Mouse (Mus musculus): Measurements from ENCODE around the gene Armc2. TPM values are rescaled to one million over a fixed set of nuclear protein-coding genes. Genes with fewer than 3 reads are reported as not detected.
A peak's percentile ranks its signal among the peaks of the same experiment; 100 is the strongest.

Armc2 gene
- 3.6 and 3.8 TPM in 2 replicates for polyA plus RNA-seq (2015; fragmentation: Nextera tagmentation; extraction: Ambion mirVana)

GRCm38 (mm10) chr10:42018016-42018949 lies at the start of gene Armc2:
Gene Armc2 (minus strand): TSS chr10:42018442.
- Histone ChIP-seq H3K4me2 (peak within 1 kb of the TSS; percentile 56), H3K36me3 (no peaks in the 10 kb centered on the region), H3K27me3 (0 out of 2 replicates have a peak, but pooled peaks cover 7% of the 10 kb centered on the region), H3K9me3 (no peaks in the 10 kb centered on the region), H3K9ac (peak within 1 kb of the TSS; percentile 17), H3K4me3 (peak within 1 kb of the TSS; percentile 53), H3K4me1 (peaks cover 7% of the 10 kb centered on the region), H3K27ac (0 out of 2 replicates have a peak within 1 kb of the TSS, but pooled peaks have one; percentile 38)
- ATAC-seq (ENCODE audit: insufficient number of reproducible peaks, low FRiP score, low TSS enrichment, low read depth), result peak; percentile 91
- 2% methylated on average over 58 of the region's 58 CpGs for WGBS

GRCm38 (mm10) chr10:42064446-42064845 lies 46.2 kb upstream of the Armc2 start:
- Histone ChIP-seq H3K9me3 (no peaks in the 10 kb centered on the region), H3K4me3 (no peak overlapping the region), H3K27me3 (no peaks in the 10 kb centered on the region), H3K27ac (no peak overlapping the region), H3K4me2 (no peak overlapping the region), H3K36me3 (no peaks in the 10 kb centered on the region), H3K9ac (no peak overlapping the region), H3K4me1 (no peaks in the 10 kb centered on the region)
- no peak for ATAC-seq (ENCODE audit: insufficient number of reproducible peaks, low FRiP score, low TSS enrichment, low read depth)
- WGBS, result 39% methylated on average over 5 of the region's 5 CpGs

- Histone ChIP-seq H3K4me2 (no peak overlapping the region), H3K4me3 (no peak overlapping the region), H3K4me1 (peaks cover 20% of the 10 kb centered on the region), H3K36me3 (no peaks in the 10 kb centered on the region), H3K9ac (no peak overlapping the region), H3K27ac (no peak overlapping the region), H3K27me3 (no peaks in the 10 kb centered on the region), H3K9me3 (no peaks in the 10 kb centered on the region)
- ATAC-seq (ENCODE audit: insufficient number of reproducible peaks, low FRiP score, low TSS enrichment, low read depth), result no peak
- WGBS, result 96% methylated on average over 8 of the region's 8 CpGs
Measured at GRCm38 (mm10) chr10:42059522-42059921, 41.3 kb upstream of the Armc2 start.

- no peak for ATAC-seq (ENCODE audit: insufficient number of reproducible peaks, low FRiP score, low TSS enrichment, low read depth)
Measured at GRCm38 (mm10) chr10:42057746-42058145, 39.5 kb upstream of the Armc2 start.

GRCm38 (mm10) chr10:42057231-42057601 lies 39.0 kb upstream of the Armc2 start:
- H3K27ac ChIP-seq, result no peak overlapping the region
- H3K27me3 ChIP-seq, result no peaks in the 10 kb centered on the region
- H3K4me2 ChIP-seq, result peak overlapping the region; percentile 41
- H3K9me3 ChIP-seq, result no peaks in the 10 kb centered on the region
- H3K9ac ChIP-seq, result no peak overlapping the region
- no peak overlapping the region; the same call in 1 of the 2 replicates for H3K4me3 ChIP-seq
- 16% methylated on average over 11 of the region's 11 CpGs for WGBS
- H3K36me3 ChIP-seq, result no peaks in the 10 kb centered on the region
- ATAC-seq (ENCODE audit: insufficient number of reproducible peaks, low FRiP score, low TSS enrichment, low read depth), result no peak
- H3K4me1 ChIP-seq, result peaks cover 21% of the 10 kb centered on the region

More at GRCm38 (mm10) chr10:42057746-42058145, 39.5 kb upstream of the Armc2 start:
- Histone ChIP-seq H3K36me3 (no peaks in the 10 kb centered on the region), H3K4me3 (no peak overlapping the region), H3K9ac (no peak overlapping the region), H3K9me3 (no peaks in the 10 kb centered on the region), H3K4me2 (peak overlapping the region; percentile 41), H3K4me1 (peaks cover 20% of the 10 kb centered on the region), H3K27me3 (no peaks in the 10 kb centered on the region), H3K27ac (no peak overlapping the region)
- WGBS, result 44% methylated on average over 12 of the region's 12 CpGs

GRCm38 (mm10) chr10:42056486-42057230 lies 38.4 kb upstream of the Armc2 start:
- Histone ChIP-seq H3K4me3 (no peak overlapping the region), H3K4me1 (peaks cover 26% of the 10 kb centered on the region), H3K36me3 (no peaks in the 10 kb centered on the region), H3K9ac (no peak overlapping the region), H3K4me2 (peak overlapping the region; percentile 41; the same call in 1 of the 2 replicates), H3K27ac (no peak overlapping the region), H3K9me3 (no peaks in the 10 kb centered on the region), H3K27me3 (no peaks in the 10 kb centered on the region)
- ATAC-seq (ENCODE audit: insufficient number of reproducible peaks, low FRiP score, low TSS enrichment, low read depth), result no peak
- 55% methylated on average over 18 of the region's 18 CpGs for WGBS

GRCm38 (mm10) chr10:42055224-42056165 lies 37.3 kb upstream of the Armc2 start:
- WGBS, result 42% methylated on average over 28 of the region's 29 CpGs
- H3K27ac ChIP-seq, result no peak overlapping the region
- no peaks in the 10 kb centered on the region for H3K9me3 ChIP-seq

GRCm38 (mm10) chr10:42051069-42051468 lies 32.8 kb upstream of the Armc2 start:
- H3K4me2 ChIP-seq, result no peak overlapping the region
- no peaks in the 10 kb centered on the region for H3K27me3 ChIP-seq
- WGBS, result 81% methylated on average over 6 of the region's 6 CpGs
- H3K4me3 ChIP-seq, result no peak overlapping the region
- no peak for ATAC-seq (ENCODE audit: insufficient number of reproducible peaks, low FRiP score, low TSS enrichment, low read depth)
- H3K27ac ChIP-seq, result no peak overlapping the region
- no peaks in the 10 kb centered on the region for H3K9me3 ChIP-seq
- H3K9ac ChIP-seq, result no peak overlapping the region
- peaks cover 13% of the 10 kb centered on the region; the same call in 1 of the 2 replicates for H3K4me1 ChIP-seq
- no peaks in the 10 kb centered on the region for H3K36me3 ChIP-seq

More at GRCm38 (mm10) chr10:42055224-42056165, 37.3 kb upstream of the Armc2 start:
- Histone ChIP-seq H3K9ac (no peak overlapping the region), H3K4me2 (no peak overlapping the region), H3K36me3 (no peaks in the 10 kb centered on the region), H3K4me3 (no peak overlapping the region), H3K4me1 (peaks cover 29% of the 10 kb centered on the region), H3K27me3 (no peaks in the 10 kb centered on the region)
- no peak for ATAC-seq (ENCODE audit: insufficient number of reproducible peaks, low FRiP score, low TSS enrichment, low read depth)

- Histone ChIP-seq H3K4me1 (peaks cover 9% of the 10 kb centered on the region; the same call in 1 of the 2 replicates), H3K4me3 (no peak overlapping the region), H3K9ac (no peak overlapping the region), H3K9me3 (no peaks in the 10 kb centered on the region), H3K4me2 (no peak overlapping the region), H3K27me3 (no peaks in the 10 kb centered on the region), H3K36me3 (no peaks in the 10 kb centered on the region), H3K27ac (no peak overlapping the region)
- ATAC-seq (ENCODE audit: insufficient number of reproducible peaks, low FRiP score, low TSS enrichment, low read depth), result no peak
- 82% methylated on average over 8 of the region's 8 CpGs for WGBS
Measured at GRCm38 (mm10) chr10:42048648-42049047, 30.4 kb upstream of the Armc2 start.

GRCm38 (mm10) chr10:42044574-42044973 lies 26.3 kb upstream of the Armc2 start:
- H3K9me3 ChIP-seq, result no peaks in the 10 kb centered on the region
- no peak overlapping the region for H3K27ac ChIP-seq
- no peaks in the 10 kb centered on the region for H3K36me3 ChIP-seq
- H3K4me1 ChIP-seq, result peaks cover 12% of the 10 kb centered on the region; the same call in 1 of the 2 replicates
- 82% methylated on average over 10 of the region's 10 CpGs for WGBS
- ATAC-seq (ENCODE audit: insufficient number of reproducible peaks, low FRiP score, low TSS enrichment, low read depth), result no peak
- H3K4me3 ChIP-seq, result no peak overlapping the region
- H3K9ac ChIP-seq, result no peak overlapping the region
- H3K27me3 ChIP-seq, result no peaks in the 10 kb centered on the region
- H3K4me2 ChIP-seq, result no peak overlapping the region

GRCm38 (mm10) chr10:42043307-42043706 lies 25.1 kb upstream of the Armc2 start:
- Histone ChIP-seq H3K4me3 (no peak overlapping the region), H3K27ac (no peak overlapping the region), H3K27me3 (no peaks in the 10 kb centered on the region), H3K9ac (no peak overlapping the region), H3K4me2 (no peak overlapping the region), H3K9me3 (no peaks in the 10 kb centered on the region), H3K36me3 (no peaks in the 10 kb centered on the region), H3K4me1 (peaks cover 16% of the 10 kb centered on the region; the same call in 1 of the 2 replicates)
- no peak for ATAC-seq (ENCODE audit: insufficient number of reproducible peaks, low FRiP score, low TSS enrichment, low read depth)
- WGBS, result 72% methylated on average over 3 of the region's 3 CpGs

Measured in limb, embryonic 15.5 days (tissue).